Mouse (Mus musculus) brain, embryonic 14.5 days (tissue): ENCODE measurements at regions not wholly inside any gene's neighbourhood (a gene's known extent, or its start where the extent isn't known, plus 50 kb on each side); places are given as distances from the start of the nearest gene placed in this dataset.

ENCODE experiments used
- CTCF ChIP-seq: fragments of 200-500 bp; IDR thresholded peaks from 2 replicates; pipeline ENCODE4 v1.5.1; 2012; ENCODE audit warnings: inconsistent platforms, mild to moderate bottlenecking, moderate library complexity, borderline replicate concordance; ENCODE audit not compliant: insufficient read depth, insufficient read length; ENCODE audit errors: extremely low read depth
- POLR2A ChIP-seq: fragments of 200-500 bp; IDR thresholded peaks from 2 replicates; pipeline ENCODE4 v1.6.1; 2012; ENCODE audit warnings: mild to moderate bottlenecking, inconsistent platforms, borderline replicate concordance; ENCODE audit not compliant: poor library complexity, insufficient read depth, insufficient read length, severe bottlenecking; ENCODE audit errors: extremely low read depth

DNA sequence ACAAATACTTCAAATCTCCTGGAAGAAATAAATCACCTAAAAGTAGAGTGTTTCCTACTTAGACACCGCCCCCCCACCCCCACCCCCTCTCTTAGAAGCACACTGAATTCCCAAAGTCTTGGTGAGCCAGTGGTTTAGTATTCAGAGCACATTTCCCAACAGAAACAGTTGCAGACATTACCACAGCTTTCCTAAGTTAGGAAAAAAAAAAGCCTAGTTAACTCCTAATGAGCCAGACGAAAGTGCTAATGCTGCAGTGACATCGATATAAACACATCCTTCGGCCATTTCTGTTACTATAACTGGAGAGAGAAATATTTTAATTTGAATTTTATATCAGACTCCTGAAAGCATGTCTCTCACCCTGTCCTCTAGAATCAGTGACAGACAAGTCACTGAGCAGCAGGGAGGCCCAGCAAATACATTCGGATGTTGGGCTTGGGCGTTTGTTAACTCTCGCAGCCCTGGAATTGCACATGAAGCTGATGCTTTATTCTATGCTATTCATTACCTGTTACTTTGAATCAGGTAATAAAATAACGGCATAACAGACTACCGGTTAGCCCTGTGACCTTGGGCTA, 305.8 kb upstream of the Ldb2 start:
- TF ChIP-seq POLR2A (no peak), CTCF (no peak)
